Mouse (Mus musculus) kidney, adult 2 months (tissue): ENCODE measurements around the gene Olfr1493-ps1.

Experiments
- CTCF ChIP-seq: fragments of 200-500 bp; conservative IDR thresholded peaks from 2 replicates; pipeline ENCODE4 v1.5.1; 2011; ENCODE audit warnings: low read depth, mild to moderate bottlenecking, control low read depth, low read length, moderate library complexity, mixed read lengths; ENCODE audit not compliant: insufficient read depth, insufficient read length
- POLR2A ChIP-seq: fragments of 200-500 bp; IDR thresholded peaks from one replicate; pipeline ENCODE4 v1.6.1; 2011; ENCODE audit warnings: low read depth, low read length, control low read depth

- TF ChIP-seq POLR2A (no peak), CTCF (no peak)
These were observed 54.5 kb downstream of the Olfr1493-ps1 start, which contains the start of gene Olfr1496 for GRCm38 (mm10) chr19:13777578-13777977.
